Mouse (Mus musculus): Measurements from ENCODE around the gene Trim17. TPM values are rescaled to one million over a fixed set of nuclear protein-coding genes. Genes with fewer than 3 reads are reported as not detected.
A peak's percentile ranks its signal among the peaks of the same experiment; 100 is the strongest.

Trim17 gene
- total RNA-seq (2021), result 1 to 10 TPM; 5.3 to 6.5 TPM
- long read RNA-seq, experiment 1, partial matches to known transcripts, result 0 of 5 reads
- long read RNA-seq, experiment 1, other reads (novel, unspliced or antisense), result 5 of 5 reads
- long read RNA-seq, experiment 2, partial matches to known transcripts, result 1 of 5 reads
- long read RNA-seq, experiment 2, other reads (novel, unspliced or antisense), result 4 of 5 reads

GRCm38 (mm10) chr11:58954420-58955142 is at the start of gene Trim17, which contains the start of gene Hist3h2a:
Gene Trim17, plus strand, starts transcription at chr11:58954685.
Gene Hist3h2a, plus strand, starts transcription at chr11:58954685.
- Histone ChIP-seq H3K4me3 (peak within 1 kb of the TSS; percentile 87), H3K27ac (peak within 1 kb of the TSS; percentile 98)
- peak; percentile 80 for TF ChIP-seq CTCF (conservative IDR thresholded peaks at IDR 0.05)
- DNase-seq (ENCODE audit: low spot score in 2 of 2), result peak; percentile 86 to 98

- no peak for TF ChIP-seq CTCF (conservative IDR thresholded peaks at IDR 0.05)
- Histone ChIP-seq H3K4me3 (no peak overlapping the region), H3K27ac (no peak overlapping the region)
- no peak for DNase-seq (ENCODE audit: low spot score in 2 of 2)
These were observed 49.6 kb upstream of the Trim17 start for GRCm38 (mm10) chr11:58904838-58905237.

GRCm38 (mm10) chr11:58913776-58914175 is 40.7 kb upstream of the Trim17 start:
- no peak for TF ChIP-seq CTCF (conservative IDR thresholded peaks at IDR 0.05)
- no peak overlapping the region for H3K4me3 ChIP-seq
- no peak for DNase-seq (ENCODE audit: low spot score in 2 of 2)
- H3K27ac ChIP-seq, result no peak overlapping the region

- TF ChIP-seq CTCF (conservative IDR thresholded peaks at IDR 0.05), result peak; percentile 93
- no peak for DNase-seq (ENCODE audit: low spot score in 2 of 2)
- H3K4me3 ChIP-seq, result peak overlapping the region; percentile 28; the same call in 1 of the 2 replicates
- 0 out of 2 replicates have a peak overlapping the region, but pooled peaks have one; percentile 46 for H3K27ac ChIP-seq
These were observed 39.9 kb upstream of the Trim17 start for GRCm38 (mm10) chr11:58914461-58915028.

- DNase-seq (ENCODE audit: low spot score in 2 of 2), result peak in 1 of 2 experiments; percentile 56
- TF ChIP-seq CTCF (conservative IDR thresholded peaks at IDR 0.05), result peak; percentile 76
- H3K27ac ChIP-seq, result no peak overlapping the region
These were observed 37.4 kb upstream of the Trim17 start for GRCm38 (mm10) chr11:58916879-58917744.

GRCm38 (mm10) chr11:58917745-58918366 is 36.6 kb upstream of the Trim17 start, which contains the start of gene Btnl10:
Gene Btnl10, plus strand, starts transcription at chr11:58917908.
- H3K4me3 ChIP-seq, result no peak within 1 kb of the TSS
- TF ChIP-seq CTCF (conservative IDR thresholded peaks at IDR 0.05), result no peak

More at GRCm38 (mm10) chr11:58916879-58917744, 37.4 kb upstream of the Trim17 start:
- no peak overlapping the region for H3K4me3 ChIP-seq

GRCm38 (mm10) chr11:58918759-58919158 is 35.7 kb upstream of the Trim17 start:
- Histone ChIP-seq H3K4me3 (no peak overlapping the region), H3K27ac (no peak overlapping the region)
- DNase-seq (ENCODE audit: low spot score in 2 of 2), result no peak
- no peak for TF ChIP-seq CTCF (conservative IDR thresholded peaks at IDR 0.05)

More at GRCm38 (mm10) chr11:58917745-58918366, 36.6 kb upstream of the Trim17 start, which contains the start of gene Btnl10:
- no peak for DNase-seq (ENCODE audit: low spot score in 2 of 2)
- H3K27ac ChIP-seq, result no peak within 1 kb of the TSS

GRCm38 (mm10) chr11:58922420-58922819 is 32.1 kb upstream of the Trim17 start:
- Histone ChIP-seq H3K4me3 (no peak overlapping the region), H3K27ac (no peak overlapping the region)
- no peak for TF ChIP-seq CTCF (conservative IDR thresholded peaks at IDR 0.05)
- no peak for DNase-seq (ENCODE audit: low spot score in 2 of 2)

GRCm38 (mm10) chr11:58926651-58927050 is 27.8 kb upstream of the Trim17 start:
- no peak for DNase-seq (ENCODE audit: low spot score in 2 of 2)
- no peak for TF ChIP-seq CTCF (conservative IDR thresholded peaks at IDR 0.05)
- no peak overlapping the region for H3K27ac ChIP-seq
- no peak overlapping the region for H3K4me3 ChIP-seq

GRCm38 (mm10) chr11:58927053-58927452 is 27.4 kb upstream of the Trim17 start:
- DNase-seq (ENCODE audit: low spot score in 2 of 2), result no peak
- TF ChIP-seq CTCF (conservative IDR thresholded peaks at IDR 0.05), result no peak
- Histone ChIP-seq H3K27ac (no peak overlapping the region), H3K4me3 (no peak overlapping the region)

GRCm38 (mm10) chr11:58927790-58928651 is 26.5 kb upstream of the Trim17 start:
- Histone ChIP-seq H3K27ac (no peak overlapping the region), H3K4me3 (peak overlapping the region; percentile 2; the same call in 1 of the 2 replicates)
- TF ChIP-seq CTCF (conservative IDR thresholded peaks at IDR 0.05), result peak; percentile 86
- peak in 1 of 2 experiments; percentile 52 for DNase-seq (ENCODE audit: low spot score in 2 of 2)

Measured in layer of hippocampus, adult 2 months (tissue).